Mouse (Mus musculus) CD8-positive naive resting alpha-beta T cell, adult 2 months (primary cell): ENCODE measurements around the gene Rita1.

ENCODE experiments used
- DNase-seq, 2 experiments: peaks; one replicate each; pipeline ENCODE4 v3.0.0; 2022; ENCODE audit warnings: low read depth in 2 of 2, low spot score in 2 of 2

Gene Rita1

GRCm38 (mm10) chr5:120628624-120629023, 16.2 kb upstream of the Rita1 start:
- no peak for DNase-seq

GRCm38 (mm10) chr5:120627515-120628300, 15.3 kb upstream of the Rita1 start:
- DNase-seq = no peak

DNA sequence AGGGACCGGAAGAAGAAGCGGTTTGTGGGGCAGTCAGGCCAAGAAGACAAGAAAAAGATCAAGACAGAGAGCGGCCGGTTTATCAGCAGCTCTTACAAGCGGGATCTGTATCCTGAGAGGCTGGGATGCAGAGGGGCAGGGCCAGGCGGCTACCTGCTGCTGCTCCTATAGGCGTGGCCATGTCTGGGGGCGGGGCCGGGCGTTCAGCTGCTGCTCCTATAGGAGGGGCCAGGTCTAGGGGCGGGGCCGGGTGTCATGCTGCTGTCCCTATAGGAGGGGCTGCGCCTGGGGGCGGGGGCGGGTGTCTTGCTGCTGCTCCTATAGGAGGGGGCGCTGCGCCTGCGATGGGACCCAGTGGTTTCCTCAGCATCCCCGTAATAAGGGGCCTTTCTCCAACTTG, 14.0 kb upstream of the Rita1 start:
- DNase-seq = no peak

DNA sequence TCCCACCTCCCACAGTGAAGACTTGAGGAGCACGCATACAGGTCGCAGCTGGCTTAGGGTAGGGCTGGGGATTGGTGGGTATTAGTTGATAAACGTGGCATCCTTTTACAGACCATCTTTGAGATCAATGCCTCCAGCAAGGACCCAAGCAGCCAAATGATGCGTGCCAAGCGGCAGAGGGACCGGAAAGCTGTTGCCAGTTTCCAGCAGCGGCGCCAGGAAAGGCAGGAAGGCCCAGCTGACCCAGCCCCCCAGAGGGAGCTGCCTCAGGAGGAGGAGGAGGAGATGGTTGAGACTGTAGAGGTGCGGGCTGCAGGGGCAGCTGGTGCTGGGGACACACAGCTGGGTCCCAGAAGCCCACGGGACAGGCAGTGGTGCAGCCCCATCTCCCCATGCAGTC, 12.0 kb upstream of the Rita1 start:
- DNase-seq = no peak

GRCm38 (mm10) chr5:120622198-120622851, 9.9 kb upstream of the Rita1 start:
- no peak for DNase-seq

GRCm38 (mm10) chr5:120621846-120622197, 9.4 kb upstream of the Rita1 start:
- no peak for DNase-seq

DNA sequence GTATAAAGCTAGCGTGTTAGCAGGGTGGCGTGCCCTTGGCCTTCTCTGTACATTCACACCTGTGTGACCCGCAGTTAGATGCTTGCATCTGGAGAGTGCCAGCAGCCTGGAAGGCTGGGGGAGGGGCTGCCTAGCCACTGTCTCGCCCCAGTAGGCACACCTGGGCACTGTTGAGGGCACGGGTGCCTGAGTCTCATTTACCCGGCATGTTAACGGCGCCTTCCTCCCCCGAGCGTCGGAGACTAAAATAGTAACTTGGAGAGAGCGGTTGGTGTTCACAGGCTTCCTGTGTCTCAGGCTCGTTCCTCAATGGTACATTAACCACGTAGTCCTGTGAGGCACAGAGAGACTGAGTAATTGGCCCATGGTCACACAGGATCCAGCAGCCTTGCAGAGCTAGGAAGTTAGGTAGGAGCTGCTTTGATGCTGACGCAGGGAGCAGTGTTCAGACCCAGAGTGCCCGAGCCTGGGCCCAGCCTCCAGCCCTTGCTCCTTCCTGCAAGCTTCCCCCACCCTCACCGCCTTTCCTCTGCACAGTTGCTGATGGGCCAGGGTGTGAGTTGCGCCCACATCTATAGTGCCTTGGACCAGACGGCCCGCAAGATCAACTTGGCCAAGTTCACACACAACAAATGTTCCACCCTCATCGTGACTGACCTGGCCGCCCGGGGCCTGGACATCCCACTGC, 8.8 kb upstream of the Rita1 start:
- DNase-seq = no peak

GRCm38 (mm10) chr5:120620375-120621077, 8.1 kb upstream of the Rita1 start:
- peak; percentile 92 to 95 for DNase-seq

- peak; percentile 70 to 76 for DNase-seq
Measured at GRCm38 (mm10) chr5:120619201-120619600, 6.8 kb upstream of the Rita1 start.

DNA sequence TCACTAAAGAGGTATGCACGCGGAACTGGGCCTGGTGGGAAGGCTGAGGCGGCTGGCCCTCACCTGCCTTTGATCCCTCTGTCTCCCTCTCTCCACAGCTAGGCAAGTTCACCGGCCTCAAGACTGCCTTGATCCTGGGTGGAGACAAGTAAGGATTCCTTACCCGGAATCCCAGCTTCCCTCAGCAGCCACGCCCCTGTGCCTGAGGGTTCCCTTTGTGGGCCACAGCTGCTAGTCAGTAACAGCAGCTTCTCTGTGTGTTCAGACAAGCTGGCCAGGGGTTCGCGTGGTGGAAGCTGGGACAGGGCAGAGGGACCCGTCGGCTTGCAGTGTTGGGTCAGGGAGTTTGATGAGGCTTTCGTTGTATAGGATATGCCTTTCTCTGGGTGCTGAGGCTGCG, 6.4 kb upstream of the Rita1 start:
- DNase-seq = no peak

GRCm38 (mm10) chr5:120615903-120616302, 3.5 kb upstream of the Rita1 start:
- DNase-seq = peak; percentile 53 to 71

DNA sequence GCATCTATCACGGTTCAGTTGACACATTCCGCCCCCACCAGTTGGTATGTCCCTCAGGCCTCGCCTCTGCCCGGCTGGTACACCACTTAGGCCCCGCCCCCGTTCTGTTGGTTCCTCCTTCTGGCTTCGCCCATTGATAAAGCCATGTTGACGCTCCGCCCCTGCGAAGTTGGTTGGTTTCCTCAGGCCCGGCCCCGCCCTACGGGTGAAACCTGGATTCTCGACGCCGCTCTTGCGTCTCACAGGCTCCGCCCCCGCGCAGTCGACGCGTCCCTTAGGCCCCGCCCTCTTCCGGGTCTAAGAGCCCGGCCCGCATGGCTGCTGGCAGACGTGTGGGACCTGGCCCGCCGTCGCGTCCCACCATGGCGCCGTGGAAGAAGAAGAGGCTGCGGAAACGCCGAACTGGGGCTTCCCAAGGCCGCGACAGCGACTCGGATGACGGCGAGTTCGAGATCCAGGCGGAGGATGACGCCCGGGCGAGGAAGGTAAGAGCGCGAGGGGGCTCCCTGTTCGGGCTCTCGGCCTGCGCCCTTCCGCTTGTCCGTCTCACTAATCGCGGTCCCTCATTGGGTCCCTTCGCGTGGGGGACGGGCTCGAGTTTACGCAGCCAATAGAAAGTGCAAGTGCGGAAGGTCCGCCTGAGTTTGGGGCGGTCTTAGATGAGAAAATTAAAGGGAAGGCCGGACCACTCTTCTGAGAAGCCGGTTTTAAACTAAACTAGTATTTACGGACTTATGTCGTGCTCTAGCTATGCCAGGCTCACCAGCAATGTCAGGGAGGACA, 624 bp upstream of the Rita1 start:
- peak; percentile 100 for DNase-seq

- DNase-seq = no peak
Measured at GRCm38 (mm10) chr5:120611416-120611815, 973 bp downstream of the Rita1 start.

- no peak for DNase-seq
Measured at GRCm38 (mm10) chr5:120610906-120611305, 1.5 kb downstream of the Rita1 start.

DNA sequence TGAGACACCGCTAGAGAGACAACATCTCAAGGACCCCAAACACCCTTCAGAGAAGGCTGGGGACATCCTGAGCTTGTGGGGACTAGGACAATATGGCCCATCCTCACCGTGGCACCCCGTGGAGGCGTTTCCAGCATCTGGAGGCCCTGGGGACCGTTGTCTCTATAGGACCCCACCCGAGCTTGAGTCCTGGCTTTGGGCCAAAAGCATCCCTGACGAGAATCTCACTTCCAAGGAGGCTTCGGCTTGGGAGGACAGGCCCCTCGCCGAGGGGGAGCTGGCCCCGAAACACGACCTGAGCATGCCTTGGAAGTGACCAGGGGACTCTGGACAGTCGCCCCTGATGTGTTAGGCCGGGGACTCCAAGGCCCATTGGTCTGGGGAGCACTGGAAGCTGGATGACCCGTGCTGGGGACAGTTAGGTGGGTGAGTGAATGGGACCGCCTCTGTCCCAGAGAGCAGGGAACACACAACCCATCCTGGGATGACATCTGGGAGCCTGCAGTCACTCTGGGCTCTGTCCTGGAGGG, 3.1 kb downstream of the Rita1 start:
- DNase-seq = no peak

DNA sequence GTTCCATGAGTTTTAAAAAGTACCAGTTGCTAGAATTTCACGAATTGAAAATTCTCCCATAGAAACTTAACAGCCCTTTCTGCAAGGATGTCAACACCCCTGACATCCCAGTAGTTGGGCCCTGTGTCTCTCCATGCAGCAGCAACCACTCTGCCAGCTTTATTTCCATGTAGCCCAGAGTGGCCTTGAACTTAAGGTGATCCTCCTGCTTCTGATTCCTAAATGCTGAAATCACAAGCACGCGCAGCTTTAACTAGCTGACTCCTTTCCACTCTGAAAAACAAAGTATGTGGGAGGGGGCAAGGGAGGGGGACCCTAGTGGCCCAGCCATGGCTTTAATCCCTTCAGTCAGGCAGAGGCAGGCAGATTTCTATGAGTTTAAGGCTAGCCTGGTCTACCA, 5.1 kb downstream of the Rita1 start:
- DNase-seq = no peak

GRCm38 (mm10) chr5:120606590-120607200, 5.7 kb downstream of the Rita1 start:
- no peak for DNase-seq

DNA sequence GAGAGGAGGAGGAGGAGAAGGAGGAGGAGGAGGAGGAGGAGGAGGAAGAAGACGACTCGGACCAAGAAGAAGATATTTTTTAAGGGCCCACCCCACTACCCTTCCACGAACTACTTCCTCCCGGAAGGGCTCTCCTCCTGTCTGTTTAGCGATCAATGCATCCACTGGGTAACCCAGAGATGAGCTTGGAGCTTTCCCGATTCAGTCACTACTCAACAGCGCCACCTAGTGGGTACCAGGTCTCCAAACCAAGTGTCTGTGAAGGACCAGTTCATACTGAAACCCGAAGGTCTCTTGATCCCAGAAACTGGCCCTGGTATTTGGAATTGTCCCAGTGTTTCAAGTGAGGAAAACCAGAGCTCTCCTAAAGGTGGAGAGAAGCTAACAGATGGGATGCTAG, 6.7 kb downstream of the Rita1 start:
- DNase-seq = peak; percentile 80

DNA sequence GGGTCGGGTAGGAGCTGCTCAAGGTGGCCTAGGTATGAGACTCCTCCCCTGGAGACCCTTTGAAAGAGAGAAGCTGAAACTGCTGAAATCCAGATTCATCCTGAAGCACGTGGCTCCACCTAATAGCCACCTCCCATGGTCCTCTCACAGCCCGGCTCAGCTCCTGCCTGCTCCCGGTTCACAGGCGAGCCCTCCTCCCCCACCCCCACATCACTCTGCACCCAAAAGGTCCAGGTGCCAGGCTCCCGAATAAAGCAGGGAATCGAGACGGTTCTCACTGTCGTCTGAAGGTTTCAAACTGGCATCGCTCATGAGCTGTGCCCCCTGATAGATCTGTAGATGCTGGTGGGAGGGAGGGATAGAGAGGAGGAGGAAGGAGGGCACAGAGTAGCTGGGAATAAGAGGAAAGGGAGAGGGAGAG, 7.1 kb downstream of the Rita1 start:
- DNase-seq = no peak

DNA sequence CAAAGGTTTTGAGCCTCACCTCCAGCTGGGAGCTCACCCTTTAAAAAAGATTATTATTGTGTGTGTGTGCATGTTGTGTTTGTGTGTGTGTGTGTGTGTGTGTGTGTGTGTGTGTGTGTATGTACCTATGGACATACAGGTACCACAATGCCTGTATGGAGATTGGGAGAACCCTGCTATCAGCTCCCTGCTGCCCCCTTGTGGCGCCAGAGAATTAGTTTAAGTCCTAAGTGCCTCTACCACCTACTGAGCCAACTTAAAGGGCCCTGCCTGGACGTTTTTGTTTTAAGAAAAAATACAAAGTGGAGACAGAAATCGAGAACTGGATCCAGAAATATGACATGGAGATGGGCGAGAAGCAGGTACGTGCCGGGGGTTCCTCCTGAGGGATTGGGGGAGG, 7.5 kb downstream of the Rita1 start:
- DNase-seq = peak; percentile 75 to 85
